8 mouse cellular contexts compared by ENCODE assay signal in genomic region chr2:144526981-144527820, GRCm38 (mm10). TPM values are rescaled to one million over a fixed set of nuclear protein-coding genes. Genes with fewer than 3 reads are reported as not detected.
DNase-seq lines count a peak whose midpoint lies in the region; ATAC-seq lines count a peak whose summit lies in the region.

Gene Dzank1, minus strand, starts transcription at chr2:144527414.
Gene Polr3f, plus strand, starts transcription at chr2:144527718.

- no peaks in the 10 kb centered on the region for H3K27me3 ChIP-seq in hindbrain, embryonic 15.5 days

- H3K4me1 ChIP-seq in hindbrain, embryonic 15.5 days (replicated peaks), result peaks cover 28% of the 10 kb centered on the region

- peak; percentile 98 for ATAC-seq in hindbrain, embryonic 15.5 days (ENCODE audit: low FRiP score, low read depth)

- DNase-seq in T-cell, adult 2 months (ENCODE audit: low spot score), result peak; percentile 97
- DNase-seq in cerebellum, postnatal 36 days, result peak; percentile 96 to 98
- DNase-seq in frontal cortex, postnatal 36 days (ENCODE audit: low spot score in 2 of 2), result peak; percentile 98 to 99
- peak; percentile 96 for DNase-seq in left cerebral cortex, adult 11 months (ENCODE audit: low spot score)
- peak; percentile 97 for DNase-seq in lung, postnatal 4 days
- peak; percentile 89 for DNase-seq in retina, postnatal 7 days (ENCODE audit: low read depth, low spot score)
- DNase-seq in urinary bladder, adult 2 months (ENCODE audit: low spot score), result peak; percentile 93

- peak within 1 kb of the TSS; percentile 86 for H3K9ac ChIP-seq in hindbrain, embryonic 15.5 days

- no peaks in the 10 kb centered on the region for H3K9me3 ChIP-seq in hindbrain, embryonic 15.5 days

- H3K4me3 ChIP-seq in hindbrain, embryonic 15.5 days, result peak within 1 kb of the TSS; percentile 93

- H3K27ac ChIP-seq in hindbrain, embryonic 15.5 days (replicated peaks), result peak within 1 kb of the TSS; percentile 99

- H3K4me2 ChIP-seq in hindbrain, embryonic 15.5 days, result peak within 1 kb of the TSS; percentile 92

- H3K36me3 ChIP-seq in hindbrain, embryonic 15.5 days, result peaks cover 7% of the 10 kb centered on the region

- WGBS in hindbrain, embryonic 15.5 days, result 1% methylated on average over 55 of the region's 56 CpGs

RNA-seq across cellular contexts. Expression of gene Dzank1, which starts in this region (rescaled TPM):
- 15.9 and 18.1 TPM in 2 replicates for polyA plus RNA-seq in hindbrain, embryonic 15.5 days (2015; fragmentation: Nextera tagmentation; extraction: Ambion mirVana)
- 2.1 and 2.7 TPM in 2 replicates for polyA plus RNA-seq in urinary bladder, adult 2 months (2012; rRNA removed)

RNA-seq across cellular contexts. Expression of gene Polr3f, which starts in this region (rescaled TPM):
- polyA plus RNA-seq in hindbrain, embryonic 15.5 days (2015; fragmentation: Nextera tagmentation; extraction: Ambion mirVana), result 25.1 and 26.1 TPM in 2 replicates
- 15.4 and 16.2 TPM in 2 replicates for polyA plus RNA-seq in urinary bladder, adult 2 months (2012; rRNA removed)

Comparison
In these comparisons a context has a peak if more than half of its experiments do, and no peak if none do; other contexts are left out.
1. Peak in every context shown above with its lines: DNase-seq, ATAC-seq, H3K4me3 ChIP-seq and H3K27ac ChIP-seq.